Mouse (Mus musculus) cerebellum, adult 2 months (tissue): ENCODE results near the gene Ap5z1.

Source experiments
- CTCF ChIP-seq: fragments of 200-500 bp; IDR thresholded peaks from 2 replicates; pipeline ENCODE4 v1.5.1; 2011; ENCODE audit warnings: low read depth, mild to moderate bottlenecking, control low read depth, low read length, moderate library complexity, borderline replicate concordance; ENCODE audit not compliant: insufficient read depth
- POLR2A ChIP-seq: fragments of 200-500 bp; IDR thresholded peaks from 2 replicates; pipeline ENCODE4 v1.6.1; 2011; ENCODE audit warnings: low read length, control low read depth, borderline replicate concordance; ENCODE audit not compliant: insufficient read depth

- TF ChIP-seq CTCF, result no peak
- no peak for TF ChIP-seq POLR2A
These were observed 1.1 kb upstream of the Ap5z1 start for GRCm38 (mm10) chr5:142462641-142462948.
